Mouse (Mus musculus) ES-E14 (cell line): ENCODE data around the gene Plekhb2.
A peak's percentile ranks its signal among the peaks of the same experiment; 100 is the strongest.

Experiments used
- CHD2 ChIP-seq: IDR thresholded peaks from 2 replicates; pipeline ENCODE4 v1.6.1; 2014; ENCODE audit warnings: mild to moderate bottlenecking, low read depth, low read length, inconsistent platforms
- HCFC1 ChIP-seq: IDR thresholded peaks from 2 replicates; pipeline ENCODE4 v1.6.1; 2012; ENCODE audit warnings: low read length, inconsistent platforms, borderline replicate concordance; ENCODE audit not compliant: insufficient read depth
- MAFK ChIP-seq: IDR thresholded peaks from 2 replicates; pipeline ENCODE4 v1.6.1; 2014; ENCODE audit warnings: mild to moderate bottlenecking, low read depth, low read length, inconsistent platforms; ENCODE audit not compliant: insufficient read depth
- ZC3H11A ChIP-seq: IDR thresholded peaks from 2 replicates; pipeline ENCODE4 v1.6.1; 2012; ENCODE audit warnings: low read depth, mild to moderate bottlenecking, inconsistent platforms, low read length, borderline replicate concordance
- ZNF384 ChIP-seq: IDR thresholded peaks from 2 replicates; pipeline ENCODE4 v1.6.1; 2012; ENCODE audit warnings: low read depth, low read length, inconsistent platforms

- no peak for TF ChIP-seq MAFK
- no peak for TF ChIP-seq HCFC1
- TF ChIP-seq ZNF384 = no peak
- no peak for TF ChIP-seq CHD2
- peak; percentile 58; the same call in 1 of the 2 replicates for TF ChIP-seq ZC3H11A
Observed at GRCm38 (mm10) chr1:34866815-34867573, 17.2 kb downstream of the Plekhb2 start.
